Mouse (Mus musculus) E14TG2a.4 (cell line): ENCODE measurements around the gene Cdkn2aip.

ENCODE experiments used
- CTCF ChIP-seq: conservative IDR thresholded peaks from 2 replicates; pipeline ENCODE4 v1.5.1; 2014; ENCODE audit warnings: low read length
- NANOG ChIP-seq: IDR thresholded peaks from 2 replicates; pipeline ENCODE4 v1.6.1; 2014; ENCODE audit warnings: borderline replicate concordance, low read length, mixed read lengths
- POU5F1 ChIP-seq: IDR thresholded peaks from 2 replicates; pipeline ENCODE4 v1.6.1; 2014; ENCODE audit warnings: low read length, borderline replicate concordance

DNA sequence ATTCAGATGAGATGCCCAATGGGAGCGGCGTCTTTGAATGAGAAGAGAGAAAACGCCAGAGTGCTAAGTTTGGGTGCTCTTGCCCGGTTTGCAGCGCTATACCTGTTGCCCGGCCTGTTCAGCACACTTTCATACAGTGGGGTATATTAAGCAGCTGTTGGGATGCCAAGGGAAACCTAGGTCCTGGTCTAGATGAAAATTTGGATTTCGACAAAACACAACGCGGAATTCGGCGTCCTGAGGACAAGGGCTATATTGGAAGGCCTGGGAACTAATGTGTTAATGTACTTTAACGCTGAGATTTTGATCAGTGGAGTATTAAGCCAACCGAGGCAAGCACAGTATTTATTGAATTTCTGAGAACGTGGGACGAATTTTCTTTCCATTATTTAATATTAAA, 37.5 kb downstream of the Cdkn2aip start:
- TF ChIP-seq CTCF (no peak), NANOG (no peak), POU5F1 (no peak)
